9 mouse cellular contexts compared by ENCODE assay signal in the genomic region with DNA sequence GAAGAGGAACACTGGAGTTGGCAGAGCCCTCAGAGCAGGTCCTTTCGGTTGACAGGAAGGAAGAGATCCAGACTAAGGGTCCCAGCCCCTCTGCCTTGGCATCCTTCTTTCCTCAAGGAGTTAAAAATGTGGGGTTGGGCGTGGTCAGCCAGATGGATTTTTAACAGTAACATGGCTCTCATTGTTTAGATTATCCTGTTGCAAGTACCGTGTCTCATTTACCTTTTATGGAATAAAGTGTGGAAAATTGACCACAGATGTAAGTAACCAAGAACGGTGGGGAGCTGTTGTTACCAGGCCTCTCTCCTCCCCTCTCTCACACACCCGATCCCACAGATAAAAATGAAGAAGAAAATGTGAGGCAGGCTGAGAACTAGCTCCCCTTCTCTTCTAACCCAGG.
DNase-seq lines count a peak whose midpoint lies in the region; ATAC-seq lines count a peak whose summit lies in the region.
"Had no signal": no experiment of that assay in that cellular context is flagged by ENCODE, and none has a peak within 500 bp of the region (broad histone marks: within the 10 kb centered on the region; RNA-seq: fewer than 3 reads in every experiment).

No protein-coding gene starts in this region.

- H3K4me1 ChIP-seq in kidney, embryonic 15.5 days = peaks cover 73% of the 10 kb centered on the region
- H3K4me1 ChIP-seq in embryonic facial prominence, embryonic 11.5 days (ENCODE audit: control insufficient read depth, insufficient read depth, low read length) = peaks cover 6% of the 10 kb centered on the region
- H3K4me1 ChIP-seq in hindbrain, embryonic 15.5 days (replicated peaks) = peaks cover 22% of the 10 kb centered on the region
- peaks cover 36% of the 10 kb centered on the region for H3K4me1 ChIP-seq in neural tube, embryonic 11.5 days (ENCODE audit: control insufficient read depth, insufficient read depth, low read length)

- WGBS in kidney, embryonic 15.5 days = 26% methylated on average over 5 of the region's 5 CpGs
- WGBS in embryonic facial prominence, embryonic 11.5 days = 23% methylated on average over 5 of the region's 5 CpGs
- 36% methylated on average over 5 of the region's 5 CpGs for WGBS in hindbrain, embryonic 15.5 days
- 33% methylated on average over 5 of the region's 5 CpGs for WGBS in neural tube, embryonic 11.5 days

- H3K9ac ChIP-seq in kidney, embryonic 15.5 days = no peak overlapping the region
- H3K9ac ChIP-seq in embryonic facial prominence, embryonic 11.5 days (replicated peaks; ENCODE audit: low read length) = peak overlapping the region; percentile 40; the same call in 1 of the 2 replicates
- no peak overlapping the region for H3K9ac ChIP-seq in hindbrain, embryonic 15.5 days
- 0 out of 2 replicates have a peak overlapping the region, but pooled peaks have one; percentile 1 for H3K9ac ChIP-seq in neural tube, embryonic 11.5 days (ENCODE audit: low read length)

- H3K9me3 ChIP-seq in kidney, embryonic 15.5 days (replicated peaks) = no peaks in the 10 kb centered on the region
- H3K9me3 ChIP-seq in embryonic facial prominence, embryonic 11.5 days (replicated peaks; ENCODE audit: control insufficient read depth, low read length) = no peaks in the 10 kb centered on the region
- no peaks in the 10 kb centered on the region for H3K9me3 ChIP-seq in hindbrain, embryonic 15.5 days
- H3K9me3 ChIP-seq in neural tube, embryonic 11.5 days (ENCODE audit: control insufficient read depth, low read length) = no peaks in the 10 kb centered on the region

- no peaks in the 10 kb centered on the region for H3K36me3 ChIP-seq in kidney, embryonic 15.5 days
- H3K36me3 ChIP-seq in embryonic facial prominence, embryonic 11.5 days (replicated peaks; ENCODE audit: control insufficient read depth, insufficient read depth, low read depth, low read length) = no peaks in the 10 kb centered on the region
- H3K36me3 ChIP-seq in hindbrain, embryonic 15.5 days = no peaks in the 10 kb centered on the region
- no peaks in the 10 kb centered on the region for H3K36me3 ChIP-seq in neural tube, embryonic 11.5 days (ENCODE audit: control insufficient read depth, insufficient read depth, low read length)

- no peak overlapping the region for H3K4me2 ChIP-seq in kidney, embryonic 15.5 days
- H3K4me2 ChIP-seq in embryonic facial prominence, embryonic 11.5 days (ENCODE audit: low read depth, low read length) = no peak overlapping the region
- H3K4me2 ChIP-seq in hindbrain, embryonic 15.5 days = peak overlapping the region; percentile 42; the same call in 1 of the 2 replicates
- no peak overlapping the region for H3K4me2 ChIP-seq in neural tube, embryonic 11.5 days (ENCODE audit: low read depth)

- no peak for ATAC-seq in kidney, embryonic 15.5 days (replicated peaks; ENCODE audit: low FRiP score)
- no peak for ATAC-seq in embryonic facial prominence, embryonic 11.5 days (replicated peaks; ENCODE audit: insufficient number of reproducible peaks, low FRiP score, low TSS enrichment, low read depth)
- no peak for ATAC-seq in hindbrain, embryonic 15.5 days (ENCODE audit: low FRiP score, low read depth)
- no peak for ATAC-seq in neural tube, embryonic 11.5 days (ENCODE audit: insufficient read depth, low FRiP score, low TSS enrichment)
- ATAC-seq: Patski had no signal

- H3K27ac ChIP-seq in kidney, embryonic 15.5 days = peak overlapping the region; percentile 48
- H3K27ac ChIP-seq in embryonic facial prominence, embryonic 11.5 days (replicated peaks; ENCODE audit: low read depth, low read length) = peak overlapping the region; percentile 79
- H3K27ac ChIP-seq in hindbrain, embryonic 15.5 days (replicated peaks) = 0 out of 2 replicates have a peak overlapping the region, but pooled peaks have one; percentile 49
- H3K27ac ChIP-seq in neural tube, embryonic 11.5 days (ENCODE audit: low read depth, low read length) = peak overlapping the region; percentile 14; the same call in 1 of the 2 replicates

- no peaks in the 10 kb centered on the region for H3K27me3 ChIP-seq in kidney, embryonic 15.5 days
- no peaks in the 10 kb centered on the region for H3K27me3 ChIP-seq in embryonic facial prominence, embryonic 11.5 days (ENCODE audit: control insufficient read depth, insufficient read depth, low read length)
- H3K27me3 ChIP-seq in hindbrain, embryonic 15.5 days = no peaks in the 10 kb centered on the region
- no peaks in the 10 kb centered on the region for H3K27me3 ChIP-seq in neural tube, embryonic 11.5 days (ENCODE audit: control insufficient read depth, insufficient read depth, low read length)
- H3K27me3 ChIP-seq: Patski had no signal

- H3K4me3 ChIP-seq in kidney, embryonic 15.5 days (replicated peaks) = no peak overlapping the region
- H3K4me3 ChIP-seq in embryonic facial prominence, embryonic 11.5 days (ENCODE audit: low read depth, low read length) = no peak overlapping the region
- no peak overlapping the region for H3K4me3 ChIP-seq in hindbrain, embryonic 15.5 days
- H3K4me3 ChIP-seq in neural tube, embryonic 11.5 days (ENCODE audit: low read depth, low read length) = no peak overlapping the region

- no peak for DNase-seq in kidney, adult 9 months
- peak; percentile 79 for DNase-seq in embryonic facial prominence, embryonic 11.5 days (ENCODE audit: low spot score)
- no peak for DNase-seq in neural tube, embryonic 11.5 days (ENCODE audit: low spot score)
- no peak for DNase-seq in yolk sac, embryonic 10.5 days (ENCODE audit: low spot score)
- DNase-seq in layer of hippocampus, adult 18-20 months (ENCODE audit: low spot score in 2 of 2) = no peak
- DNase-seq in thymus, postnatal 10 days (ENCODE audit: low spot score in 2 of 2) = no peak

Comparison
In these comparisons a context has a peak if more than half of its experiments do, and no peak if none do; other contexts are left out.
1. H3K27ac ChIP-seq: peak in every context shown above with its lines; median percentile 79 in embryonic facial prominence, embryonic 11.5 days; 49 in hindbrain, embryonic 15.5 days; 48 in kidney, embryonic 15.5 days; 14 in neural tube, embryonic 11.5 days.
2. H3K9ac ChIP-seq: peak in embryonic facial prominence, embryonic 11.5 days (single experiment) and neural tube, embryonic 11.5 days (single experiment); none in kidney, embryonic 15.5 days (single experiment) and hindbrain, embryonic 15.5 days (single experiment).